Mouse (Mus musculus): ENCODE measurements around the gene Zfp981. TPM values are rescaled to one million over a fixed set of nuclear protein-coding genes. Genes with fewer than 3 reads are reported as not detected.
"Not testable (repeated sequence)": the region's sequence is repeated elsewhere in the genome, so short reads cannot be mapped to it uniquely, and the experiment has no call there.

Gene Zfp981
- total RNA-seq, 4 experiments from 2014 or later: 0.46 to 2.6 (median 1.1) TPM

- not testable (repeated sequence) for DNase-seq
These were observed 15.1 kb upstream of the Zfp981 start for GRCm38 (mm10) chr4:146486753-146487152.

GRCm38 (mm10) chr4:146489196-146489595 lies 12.6 kb upstream of the Zfp981 start:
- DNase-seq: not testable (repeated sequence)

GRCm38 (mm10) chr4:146491993-146492392 lies 9.8 kb upstream of the Zfp981 start:
- not testable (repeated sequence) for DNase-seq

GRCm38 (mm10) chr4:146492439-146492838 lies 9.4 kb upstream of the Zfp981 start:
- no peak for DNase-seq

- no peak for DNase-seq
These were observed 9.0 kb upstream of the Zfp981 start for GRCm38 (mm10) chr4:146492851-146493250.

- not testable (repeated sequence) for DNase-seq
These were observed 8.4 kb upstream of the Zfp981 start for GRCm38 (mm10) chr4:146493319-146493907.

- DNase-seq: no peak
These were observed 6.8 kb upstream of the Zfp981 start for GRCm38 (mm10) chr4:146494980-146495379.

- not testable (repeated sequence) for DNase-seq
These were observed 4.0 kb upstream of the Zfp981 start for GRCm38 (mm10) chr4:146497695-146498275.

- DNase-seq: not testable (repeated sequence)
These were observed 7.2 kb downstream of the Zfp981 start for GRCm38 (mm10) chr4:146509029-146509428.

GRCm38 (mm10) chr4:146511871-146512270 lies 10.0 kb downstream of the Zfp981 start:
- DNase-seq: not testable (repeated sequence)

GRCm38 (mm10) chr4:146516474-146516873 lies 14.6 kb downstream of the Zfp981 start:
- no peak for DNase-seq

GRCm38 (mm10) chr4:146517150-146517549 lies 15.3 kb downstream of the Zfp981 start:
- not testable (repeated sequence) for DNase-seq

- DNase-seq: no peak
These were observed 18.9 kb downstream of the Zfp981 start for GRCm38 (mm10) chr4:146520723-146521122.

GRCm38 (mm10) chr4:146534574-146534973 lies 32.7 kb downstream of the Zfp981 start:
- no peak for DNase-seq

GRCm38 (mm10) chr4:146535883-146536282 lies 34.1 kb downstream of the Zfp981 start:
- DNase-seq: no peak

- not testable (repeated sequence) for DNase-seq
These were observed 78.4 kb downstream of the Zfp981 start for GRCm38 (mm10) chr4:146579905-146580873.

Other genes with a start within 250 kb of the Zfp981 start
- 1 to 10 TPM; 2.6 to 5.4 (median 4.6) TPM for gene Zfp992, start 53.0 kb upstream of the Zfp981 start, total RNA-seq (2022)
- gene Zfp993, start 108.9 kb downstream of the Zfp981 start, total RNA-seq (2022): 1 to 10 TPM; 3.8 to 8.0 (median 5.5) TPM